Mouse (Mus musculus) thymus, postnatal 10 days (tissue): ENCODE results near the gene Mnat1.

Source experiments
- DNase-seq, 2 experiments: peaks; one replicate each; pipeline ENCODE4 v3.0.0; 2021; ENCODE audit warnings: low spot score in 2 of 2

Mnat1 gene

DNA sequence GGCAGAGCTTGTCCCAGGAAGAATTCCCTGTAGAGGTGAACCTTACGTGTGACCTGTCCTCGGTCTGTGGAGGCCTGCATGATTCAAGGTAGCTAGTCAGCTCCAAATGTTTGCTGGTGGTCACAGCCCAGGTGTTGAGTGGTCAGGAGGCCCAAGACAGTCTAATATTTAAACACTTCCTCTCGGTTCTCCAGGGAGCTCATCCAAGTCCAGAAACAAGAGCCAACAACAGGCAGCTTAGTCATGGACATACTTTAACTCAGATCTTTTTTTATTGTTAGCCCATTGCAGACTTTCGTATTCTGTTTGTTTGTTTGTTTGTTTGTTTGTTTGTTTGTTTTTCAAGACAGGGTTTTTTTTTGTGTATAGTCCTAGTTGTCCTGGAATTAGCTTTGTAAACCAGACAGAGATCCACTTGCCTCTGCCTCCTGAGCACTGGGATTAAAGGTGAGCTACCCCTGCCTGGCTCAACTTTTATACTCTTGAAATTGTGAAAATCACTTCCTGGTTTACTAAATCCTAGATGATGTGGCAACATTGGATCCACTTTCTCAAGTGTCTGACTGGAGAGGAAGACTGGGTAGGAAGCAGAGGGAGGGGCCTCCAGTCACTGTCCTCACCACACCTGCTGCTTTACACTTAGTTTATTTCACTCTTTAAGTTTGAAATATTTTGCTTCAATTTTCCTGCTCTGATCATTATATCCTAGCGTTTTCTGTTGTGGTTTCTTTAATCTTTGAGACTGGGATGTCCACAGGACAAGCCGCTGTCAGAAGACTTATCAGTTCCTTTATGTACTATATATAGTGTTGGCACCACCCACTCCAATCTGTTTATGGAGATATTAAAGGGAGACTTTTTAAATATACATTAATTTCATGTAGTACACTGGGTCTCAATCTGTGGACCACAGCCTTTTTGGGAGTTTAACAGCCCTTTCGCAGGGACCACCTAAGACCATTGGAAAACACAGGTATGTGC lies 194.5 kb downstream of the Mnat1 start:
- DNase-seq, result no peak
